Mouse (Mus musculus) kidney, adult 2 months (tissue): Measurements from ENCODE around the gene Capn15.

Experiments
- CTCF ChIP-seq: fragments of 200-500 bp; conservative IDR thresholded peaks from 2 replicates; pipeline ENCODE4 v1.5.1; 2011; ENCODE audit warnings: low read depth, mild to moderate bottlenecking, control low read depth, low read length, moderate library complexity, mixed read lengths; ENCODE audit not compliant: insufficient read depth, insufficient read length
- POLR2A ChIP-seq: fragments of 200-500 bp; IDR thresholded peaks from one replicate; pipeline ENCODE4 v1.6.1; 2011; ENCODE audit warnings: low read depth, low read length, control low read depth

DNA sequence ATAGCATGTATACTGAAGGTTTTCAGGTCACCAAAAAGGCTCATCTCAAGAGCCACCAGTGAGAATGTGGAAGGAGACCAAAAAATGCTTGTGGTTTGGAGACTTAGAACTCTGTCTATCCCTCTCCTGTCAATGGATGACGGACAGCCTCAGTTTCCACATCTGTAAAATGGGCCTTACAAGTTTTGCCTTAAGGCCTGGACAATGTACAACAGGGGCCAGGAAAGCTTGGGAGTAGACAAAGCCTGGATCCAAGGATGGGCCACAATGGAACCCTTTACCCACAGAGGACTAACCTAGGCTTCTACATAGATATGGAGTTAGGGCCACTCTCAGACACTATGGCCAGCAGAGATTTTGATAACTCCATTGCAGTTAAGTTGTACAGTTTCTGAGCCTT lies 1.5 kb downstream of the Capn15 start:
- no peak for TF ChIP-seq CTCF
- no peak for TF ChIP-seq POLR2A
